ENCODE assay signal across 36 mouse cellular contexts in genomic region chr11:59142962-59143361, GRCm38 (mm10). TPM values are rescaled to one million over a fixed set of nuclear protein-coding genes. Genes with fewer than 3 reads are reported as not detected.
"Had no signal": no experiment of that assay in that cellular context is flagged by ENCODE, and none has a peak within 500 bp of the region (broad histone marks: within the 10 kb centered on the region; RNA-seq: fewer than 3 reads in every experiment).

No protein-coding gene starts in this region.

- DNase-seq: left cerebral cortex, postnatal 4 days; liver; liver, embryonic 13.5 days; liver, postnatal 0 days; lung, adult 18-20 months; lung, adult 2 months; lung, embryonic 14.5 days; lung, postnatal 10 days; lung, postnatal 14 days; lung, postnatal 36 days; lung, postnatal 4 days; midbrain, embryonic 14.5 days had no signal

- H3K9ac ChIP-seq: limb, embryonic 12.5 days; limb, embryonic 13.5 days; limb, embryonic 15.5 days; liver, embryonic 12.5 days; liver, embryonic 13.5 days; liver, embryonic 14.5 days; liver, embryonic 15.5 days; liver, postnatal 0 days; lung, embryonic 14.5 days; lung, embryonic 15.5 days; midbrain, embryonic 12.5 days; midbrain, embryonic 13.5 days; midbrain, embryonic 15.5 days; neural tube, embryonic 12.5 days; neural tube, embryonic 13.5 days had no signal

- H3K4me2 ChIP-seq: limb, embryonic 12.5 days; limb, embryonic 13.5 days; limb, embryonic 15.5 days; liver, embryonic 11.5 days; liver, embryonic 12.5 days; liver, embryonic 13.5 days; liver, embryonic 15.5 days; lung, embryonic 14.5 days; lung, embryonic 15.5 days; midbrain, embryonic 12.5 days; midbrain, embryonic 13.5 days; midbrain, embryonic 15.5 days; neural tube, embryonic 12.5 days; neural tube, embryonic 13.5 days had no signal

- H3K9me3 ChIP-seq: limb, embryonic 10.5 days; limb, embryonic 12.5 days; limb, embryonic 13.5 days; limb, embryonic 15.5 days; liver, embryonic 12.5 days; liver, embryonic 13.5 days; liver, embryonic 15.5 days; lung, embryonic 15.5 days; megakaryocyte, embryonic 14.5 days; midbrain, embryonic 10.5 days; midbrain, embryonic 12.5 days; midbrain, embryonic 13.5 days; midbrain, embryonic 15.5 days; neural tube, embryonic 12.5 days; neural tube, embryonic 13.5 days had no signal

- H3K4me3 ChIP-seq: limb, embryonic 10.5 days; limb, embryonic 12.5 days; limb, embryonic 13.5 days; limb, embryonic 15.5 days; liver, embryonic 12.5 days; liver, embryonic 13.5 days; liver, embryonic 15.5 days; lung, embryonic 15.5 days; megakaryocyte, embryonic 14.5 days; midbrain, embryonic 10.5 days; midbrain, embryonic 12.5 days; midbrain, embryonic 13.5 days; midbrain, embryonic 15.5 days; myocyte; neural tube, embryonic 12.5 days; neural tube, embryonic 13.5 days had no signal

- ATAC-seq: liver, embryonic 12.5 days; liver, postnatal 0 days; lung, postnatal 0 days; midbrain, embryonic 13.5 days; midbrain, embryonic 15.5 days; midbrain, embryonic 16.5 days had no signal

- H3K36me3 ChIP-seq: limb, embryonic 10.5 days; limb, embryonic 12.5 days; limb, embryonic 13.5 days; limb, embryonic 15.5 days; liver, embryonic 12.5 days; liver, embryonic 13.5 days; liver, embryonic 15.5 days; lung, embryonic 15.5 days; midbrain, embryonic 10.5 days; midbrain, embryonic 12.5 days; midbrain, embryonic 13.5 days; midbrain, embryonic 15.5 days; neural tube, embryonic 12.5 days; neural tube, embryonic 13.5 days had no signal

- H3K4me1 ChIP-seq: limb, embryonic 12.5 days; limb, embryonic 13.5 days; lung, embryonic 15.5 days; midbrain, embryonic 13.5 days; midbrain, embryonic 15.5 days; neural tube, embryonic 12.5 days had no signal

- H3K27ac ChIP-seq: limb, embryonic 10.5 days; limb, embryonic 12.5 days; limb, embryonic 13.5 days; limb, embryonic 15.5 days; liver, embryonic 12.5 days; liver, embryonic 13.5 days; liver, embryonic 14.5 days; liver, embryonic 15.5 days; lung, embryonic 15.5 days; macrophage; midbrain, embryonic 10.5 days; midbrain, embryonic 12.5 days; midbrain, embryonic 13.5 days; midbrain, embryonic 15.5 days; neural tube, embryonic 12.5 days; neural tube, embryonic 13.5 days had no signal

- H3K27me3 ChIP-seq: midbrain, embryonic 15.5 days had no signal

RNA-seq across cellular contexts. Expression of gene Obscn, which starts 6.8 kb away (rescaled TPM):
- total RNA-seq: megakaryocyte, adult 5-6 weeks had no signal

RNA-seq across cellular contexts. Expression of gene Gjc2, which starts 40.1 kb away (rescaled TPM):
- total RNA-seq: megakaryocyte progenitor cell, adult 5-6 weeks; megakaryocyte, adult 5-6 weeks; monocyte, adult 5-6 weeks had no signal
- polyA plus RNA-seq: macrophage; midbrain, embryonic 10.5 days; midbrain, embryonic 13.5 days; neural tube, embryonic 11.5 days had no signal
